29 mouse cellular contexts compared by ENCODE assay signal in genomic region chr16:92036701-92037100, GRCm38 (mm10). TPM values are rescaled to one million over a fixed set of nuclear protein-coding genes. Genes with fewer than 3 reads are reported as not detected.
DNase-seq lines count a peak whose midpoint lies in the region; ATAC-seq and TF ChIP-seq lines count a peak whose summit lies in the region.
"Had no signal": no experiment of that assay in that cellular context is flagged by ENCODE, and none has a peak within 500 bp of the region (broad histone marks: within the 10 kb centered on the region; RNA-seq: fewer than 3 reads in every experiment).

No protein-coding gene starts in this region.

- no peak for DNase-seq in heart, embryonic 10.5 days (ENCODE audit: low spot score)
- no peak for DNase-seq in heart, postnatal 36 days
- DNase-seq in kidney, postnatal 0 days (ENCODE audit: low spot score) = no peak
- DNase-seq in lung, postnatal 0 days (ENCODE audit: low spot score) = no peak
- DNase-seq in lung, postnatal 14 days = no peak
- DNase-seq: adrenal gland, postnatal 10 days; adrenal gland, postnatal 36 days; B cell, adult 2 months; cerebellum, adult 18-20 months; cerebellum, adult 9-10 months; cerebellum, postnatal 14 days; forebrain, postnatal 0 days; gastrocnemius, adult 2 months; gastrocnemius, postnatal 14 days; heart, adult 18-20 months; heart, postnatal 4 days had no signal

- no peaks in the 10 kb centered on the region for H3K9me3 ChIP-seq in heart, embryonic 10.5 days
- H3K9me3 ChIP-seq in intestine, postnatal 0 days (ENCODE audit: control insufficient read depth) = no peaks in the 10 kb centered on the region
- H3K9me3 ChIP-seq in intestine, embryonic 16.5 days (ENCODE audit: control insufficient read depth, low read length) = no peaks in the 10 kb centered on the region; the same call in 1 of the 2 replicates
- no peaks in the 10 kb centered on the region for H3K9me3 ChIP-seq in kidney, postnatal 0 days (replicated peaks; ENCODE audit: low read length)
- H3K9me3 ChIP-seq in kidney, embryonic 15.5 days (replicated peaks) = no peaks in the 10 kb centered on the region
- H3K9me3 ChIP-seq in lung, postnatal 0 days (ENCODE audit: low read length) = no peaks in the 10 kb centered on the region
- H3K9me3 ChIP-seq: G1E; heart, embryonic 15.5 days had no signal

- no peak overlapping the region for H3K4me2 ChIP-seq in intestine, postnatal 0 days (replicated peaks; ENCODE audit: low read depth)
- no peak overlapping the region for H3K4me2 ChIP-seq in intestine, embryonic 16.5 days (ENCODE audit: low read depth, low read length)
- H3K4me2 ChIP-seq in kidney, postnatal 0 days (ENCODE audit: low read length) = no peak overlapping the region
- H3K4me2 ChIP-seq in kidney, embryonic 15.5 days = no peak overlapping the region
- no peak overlapping the region for H3K4me2 ChIP-seq in lung, postnatal 0 days (replicated peaks; ENCODE audit: low read depth, low read length)
- H3K4me2 ChIP-seq: heart, embryonic 11.5 days; heart, embryonic 15.5 days; hindbrain, embryonic 14.5 days had no signal

- H3K27me3 ChIP-seq in heart, embryonic 10.5 days (ENCODE audit: insufficient read depth, poor library complexity, severe bottlenecking) = no peaks in the 10 kb centered on the region
- H3K27me3 ChIP-seq in intestine, postnatal 0 days (replicated peaks; ENCODE audit: control insufficient read depth, insufficient read depth, low read length) = no peaks in the 10 kb centered on the region
- H3K27me3 ChIP-seq in intestine, embryonic 16.5 days (replicated peaks; ENCODE audit: control insufficient read depth, insufficient read depth, low read length) = no peaks in the 10 kb centered on the region
- H3K27me3 ChIP-seq in kidney, postnatal 0 days (ENCODE audit: insufficient read depth, low read length) = no peaks in the 10 kb centered on the region
- H3K27me3 ChIP-seq in kidney, embryonic 15.5 days = no peaks in the 10 kb centered on the region
- no peaks in the 10 kb centered on the region; the same call in 1 of the 2 replicates for H3K27me3 ChIP-seq in lung, postnatal 0 days (replicated peaks; ENCODE audit: insufficient read depth, low read length)
- H3K27me3 ChIP-seq: CH12.LX; heart, embryonic 15.5 days; Patski had no signal

- no peak for TF ChIP-seq EP300 in lung, postnatal 0 days (IDR thresholded peaks at IDR 0.05)

- intact Hi-C loops in heart, postnatal 36 days (cut with DNase I) = no loop called here

- H3K27ac ChIP-seq in heart, embryonic 10.5 days = 0 out of 2 replicates have a peak overlapping the region, but pooled peaks have one; percentile 29
- H3K27ac ChIP-seq in intestine, postnatal 0 days (ENCODE audit: low read depth, low read length) = no peak overlapping the region; the same call in 1 of the 2 replicates
- H3K27ac ChIP-seq in intestine, embryonic 16.5 days (ENCODE audit: low read length) = no peak overlapping the region
- 0 out of 2 replicates have a peak overlapping the region, but pooled peaks have one; percentile 1 for H3K27ac ChIP-seq in kidney, postnatal 0 days
- no peak overlapping the region for H3K27ac ChIP-seq in kidney, embryonic 15.5 days
- H3K27ac ChIP-seq in lung, postnatal 0 days (ENCODE audit: low read length) = no peak overlapping the region
- H3K27ac ChIP-seq: gastrocnemius, adult 2 months; heart, embryonic 15.5 days; hindbrain, embryonic 14.5 days; hindbrain, postnatal 0 days had no signal

- 53% methylated on average over 8 of the region's 8 CpGs for WGBS in heart, embryonic 10.5 days
- 39% methylated on average over 8 of the region's 8 CpGs for WGBS in intestine, postnatal 0 days
- 53% methylated on average over 8 of the region's 8 CpGs for WGBS in intestine, embryonic 16.5 days
- 38% methylated on average over 8 of the region's 8 CpGs for WGBS in kidney, postnatal 0 days
- WGBS in kidney, embryonic 15.5 days = 47% methylated on average over 8 of the region's 8 CpGs
- 42% methylated on average over 8 of the region's 8 CpGs for WGBS in lung, postnatal 0 days

- no peaks in the 10 kb centered on the region for H3K36me3 ChIP-seq in heart, embryonic 10.5 days
- no peaks in the 10 kb centered on the region for H3K36me3 ChIP-seq in intestine, postnatal 0 days (ENCODE audit: control insufficient read depth, insufficient read depth)
- H3K36me3 ChIP-seq in intestine, embryonic 16.5 days (ENCODE audit: control insufficient read depth, insufficient read depth, low read length) = no peaks in the 10 kb centered on the region
- H3K36me3 ChIP-seq in kidney, postnatal 0 days (ENCODE audit: insufficient read depth, low read length) = no peaks in the 10 kb centered on the region
- no peaks in the 10 kb centered on the region for H3K36me3 ChIP-seq in kidney, embryonic 15.5 days
- no peaks in the 10 kb centered on the region for H3K36me3 ChIP-seq in lung, postnatal 0 days (ENCODE audit: insufficient read depth, low read length)
- H3K36me3 ChIP-seq: G1E; heart, embryonic 15.5 days had no signal

- H3K4me1 ChIP-seq in heart, embryonic 10.5 days = peaks cover 11% of the 10 kb centered on the region
- H3K4me1 ChIP-seq in intestine, postnatal 0 days (replicated peaks; ENCODE audit: control insufficient read depth, insufficient read depth, low read length) = no peaks in the 10 kb centered on the region; the same call in 1 of the 2 replicates
- H3K4me1 ChIP-seq in intestine, embryonic 16.5 days (ENCODE audit: control insufficient read depth, insufficient read depth, low read length) = peaks cover 2% of the 10 kb centered on the region; the same call in 1 of the 2 replicates
- no peaks in the 10 kb centered on the region for H3K4me1 ChIP-seq in kidney, postnatal 0 days (replicated peaks; ENCODE audit: insufficient read depth, low read length)
- no peaks in the 10 kb centered on the region for H3K4me1 ChIP-seq in kidney, embryonic 15.5 days
- H3K4me1 ChIP-seq in lung, postnatal 0 days (ENCODE audit: insufficient read depth, low read depth, low read length) = no peaks in the 10 kb centered on the region
- H3K4me1 ChIP-seq: heart, embryonic 15.5 days had no signal

- no peak overlapping the region for H3K4me3 ChIP-seq in heart, embryonic 10.5 days
- H3K4me3 ChIP-seq in intestine, postnatal 0 days (ENCODE audit: low read depth, low read length) = no peak overlapping the region
- H3K4me3 ChIP-seq in intestine, embryonic 16.5 days (ENCODE audit: low read length) = no peak overlapping the region
- no peak overlapping the region for H3K4me3 ChIP-seq in kidney, postnatal 0 days (replicated peaks; ENCODE audit: low read depth, low read length)
- no peak overlapping the region for H3K4me3 ChIP-seq in kidney, embryonic 15.5 days (replicated peaks)
- no peak overlapping the region for H3K4me3 ChIP-seq in lung, postnatal 0 days (ENCODE audit: low read depth, low read length)
- H3K4me3 ChIP-seq: gastrocnemius, adult 2 months; heart, embryonic 15.5 days had no signal

- 0 out of 2 replicates have a peak, but pooled peaks have one; percentile 10 for ATAC-seq in intestine, postnatal 0 days
- no peak for ATAC-seq in intestine, embryonic 16.5 days
- no peak for ATAC-seq in kidney, postnatal 0 days (replicated peaks; ENCODE audit: low FRiP score, low read depth)
- ATAC-seq in kidney, embryonic 15.5 days (replicated peaks; ENCODE audit: low FRiP score) = no peak
- peak; percentile 21; the same call in 1 of the 2 replicates for ATAC-seq in lung, postnatal 0 days
- ATAC-seq: forebrain, embryonic 14.5 days; forebrain, postnatal 0 days; hindbrain, postnatal 0 days; inflammation-experienced regulatory T-cells, adult 6 months; Patski had no signal

- TF ChIP-seq CTCF in intestine, postnatal 0 days (IDR thresholded peaks at IDR 0.05; ENCODE audit: low read depth) = no peak
- no peak for TF ChIP-seq CTCF in kidney, postnatal 0 days (IDR thresholded peaks at IDR 0.05; ENCODE audit: low read depth)
- TF ChIP-seq CTCF in lung, postnatal 0 days (IDR thresholded peaks at IDR 0.05) = no peak

- H3K9ac ChIP-seq in intestine, postnatal 0 days (ENCODE audit: low read depth, low read length) = no peak overlapping the region
- H3K9ac ChIP-seq in intestine, embryonic 16.5 days (ENCODE audit: low read depth, low read length) = no peak overlapping the region
- no peak overlapping the region for H3K9ac ChIP-seq in kidney, postnatal 0 days (ENCODE audit: low read depth, low read length)
- H3K9ac ChIP-seq in kidney, embryonic 15.5 days = no peak overlapping the region
- no peak overlapping the region for H3K9ac ChIP-seq in lung, postnatal 0 days (replicated peaks; ENCODE audit: low read depth)
- H3K9ac ChIP-seq: forebrain, postnatal 0 days; heart, embryonic 15.5 days; hindbrain, embryonic 14.5 days had no signal

RNA-seq across cellular contexts. Expression of gene Mrps6, which starts 21.4 kb away (rescaled TPM):
- 119 and 122 TPM in 2 replicates for polyA plus RNA-seq in heart, embryonic 10.5 days (2016; fragmentation: Nextera tagmentation; extraction: Ambion mirVana)
- 10 to 100 TPM; 56.9 to 63.0 TPM for total RNA-seq in heart, postnatal 36 days (2021)
- polyA plus RNA-seq in intestine, postnatal 0 days (2015; fragmentation: Nextera tagmentation; extraction: Ambion mirVana) = 71.4 and 76.6 TPM in 2 replicates
- 93.1 and 106 TPM in 2 replicates for polyA plus RNA-seq in intestine, embryonic 16.5 days (2015; fragmentation: Nextera tagmentation; extraction: Ambion mirVana)
- 373 and 387 TPM in 2 replicates for polyA plus RNA-seq in kidney, postnatal 0 days (2015; fragmentation: Nextera tagmentation; extraction: Ambion mirVana)
- polyA plus RNA-seq in kidney, embryonic 15.5 days (2015; fragmentation: Nextera tagmentation; extraction: Ambion mirVana) = 151 and 166 TPM in 2 replicates
- polyA plus RNA-seq in lung, postnatal 0 days (2015; fragmentation: Nextera tagmentation; extraction: Ambion mirVana) = 69.0 and 77.3 TPM in 2 replicates

RNA-seq across cellular contexts. Expression of gene Gm49711, which starts 21.4 kb away (rescaled TPM):
- polyA plus RNA-seq in heart, embryonic 10.5 days (2016; fragmentation: Nextera tagmentation; extraction: Ambion mirVana) = 0.21 TPM in 1 of 2 replicates, not detected in the other
- total RNA-seq in heart, postnatal 36 days (2021) = not detected
- not detected in 2 replicates for polyA plus RNA-seq in intestine, postnatal 0 days (2015; fragmentation: Nextera tagmentation; extraction: Ambion mirVana)
- not detected in 2 replicates for polyA plus RNA-seq in intestine, embryonic 16.5 days (2015; fragmentation: Nextera tagmentation; extraction: Ambion mirVana)
- 0.13 and 0.29 TPM in 2 replicates for polyA plus RNA-seq in kidney, postnatal 0 days (2015; fragmentation: Nextera tagmentation; extraction: Ambion mirVana)
- polyA plus RNA-seq in kidney, embryonic 15.5 days (2015; fragmentation: Nextera tagmentation; extraction: Ambion mirVana) = 0.29 TPM in 1 of 2 replicates, not detected in the other
- polyA plus RNA-seq in lung, postnatal 0 days (2015; fragmentation: Nextera tagmentation; extraction: Ambion mirVana) = 0.11 TPM in 1 of 2 replicates, not detected in the other
- total RNA-seq: adrenal gland, adult 18-20 months; adrenal gland, postnatal 10 days; adrenal gland, postnatal 36 days; CH12.LX; forebrain, postnatal 0 days; G1E; gastrocnemius, adult 2 months; gastrocnemius, postnatal 14 days; heart, adult 18-20 months; heart, postnatal 4 days; hindbrain, postnatal 0 days had no signal
- polyA plus RNA-seq: heart, embryonic 15.5 days; inflammation-experienced regulatory T-cells, adult 6 months had no signal

RNA-seq across cellular contexts. Expression of gene Slc5a3, which starts 21.4 kb away (rescaled TPM):
- polyA plus RNA-seq in heart, embryonic 10.5 days (2016; fragmentation: Nextera tagmentation; extraction: Ambion mirVana) = 6.0 and 7.0 TPM in 2 replicates
- total RNA-seq in heart, postnatal 36 days (2021) = 1 to 10 TPM; 5.6 to 5.8 TPM
- polyA plus RNA-seq in intestine, postnatal 0 days (2015; fragmentation: Nextera tagmentation; extraction: Ambion mirVana) = 1.1 TPM in 2 replicates
- 3.2 and 3.5 TPM in 2 replicates for polyA plus RNA-seq in intestine, embryonic 16.5 days (2015; fragmentation: Nextera tagmentation; extraction: Ambion mirVana)
- polyA plus RNA-seq in kidney, postnatal 0 days (2015; fragmentation: Nextera tagmentation; extraction: Ambion mirVana) = 13.5 and 13.9 TPM in 2 replicates
- polyA plus RNA-seq in kidney, embryonic 15.5 days (2015; fragmentation: Nextera tagmentation; extraction: Ambion mirVana) = 9.5 and 10.5 TPM in 2 replicates
- 2.5 and 2.9 TPM in 2 replicates for polyA plus RNA-seq in lung, postnatal 0 days (2015; fragmentation: Nextera tagmentation; extraction: Ambion mirVana)

Comparison
In these comparisons a context has a peak if more than half of its experiments do, and no peak if none do; other contexts are left out.
1. H3K27ac ChIP-seq: peak in heart, embryonic 10.5 days (single experiment) and kidney, postnatal 0 days (single experiment); none in intestine, postnatal 0 days (single experiment), intestine, embryonic 16.5 days (single experiment), kidney, embryonic 15.5 days (single experiment) and lung, postnatal 0 days (single experiment).
2. ATAC-seq: peak in intestine, postnatal 0 days (single experiment) and lung, postnatal 0 days (single experiment); none in intestine, embryonic 16.5 days (single experiment), kidney, postnatal 0 days (single experiment) and kidney, embryonic 15.5 days (single experiment).